Mouse (Mus musculus): ENCODE data around the gene AC140267.1. TPM values are rescaled to one million over a fixed set of nuclear protein-coding genes. Genes with fewer than 3 reads are reported as not detected.

AC140267.1 gene
- polyA plus RNA-seq, 1 experiment = not detected

DNA sequence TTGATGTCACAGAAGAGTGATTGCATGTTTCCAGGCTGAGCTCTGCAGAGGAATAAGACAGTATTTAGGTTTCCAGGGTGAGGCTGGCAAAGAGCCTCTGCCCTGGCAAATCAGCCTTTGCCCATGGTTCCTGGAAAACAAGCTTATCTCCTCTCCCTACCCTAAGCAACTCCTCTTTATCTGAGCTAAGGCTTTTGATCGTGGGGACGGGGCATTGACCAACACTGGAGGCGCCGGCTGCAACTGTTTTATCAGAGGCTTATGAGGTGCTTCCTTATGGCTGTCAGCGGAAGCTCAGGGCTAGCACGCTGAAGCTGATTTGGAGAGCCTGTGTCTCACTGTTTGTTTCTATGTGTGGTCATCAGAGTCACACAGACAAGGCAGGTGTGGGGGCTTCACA is 15.0 kb downstream of the AC140267.1 start:
- TF ChIP-seq CTCF (IDR thresholded peaks at IDR 0.05; ENCODE audit: control insufficient read depth, insufficient read depth, insufficient replicate concordance, low read depth, low read length) = no peak
- TF ChIP-seq POLR2A (IDR thresholded peaks at IDR 0.05; ENCODE audit: control insufficient read depth, low read depth, low read length) = no peak
- no peak overlapping the region for H3K4me3 ChIP-seq (ENCODE audit: control insufficient read depth, low read depth, low read length)
- H3K4me1 ChIP-seq (ENCODE audit: control insufficient read depth, insufficient read depth, low read length) = peaks cover 6% of the 10 kb centered on the region
- H3K27ac ChIP-seq (ENCODE audit: control insufficient read depth, insufficient read depth, low read depth, low read length) = no peak overlapping the region
- H3K27me3 ChIP-seq (ENCODE audit: control insufficient read depth, insufficient read depth, low read length) = no peaks in the 10 kb centered on the region
- H3K36me3 ChIP-seq (ENCODE audit: control insufficient read depth, insufficient read depth, low read length) = peaks cover 7% of the 10 kb centered on the region

DNA sequence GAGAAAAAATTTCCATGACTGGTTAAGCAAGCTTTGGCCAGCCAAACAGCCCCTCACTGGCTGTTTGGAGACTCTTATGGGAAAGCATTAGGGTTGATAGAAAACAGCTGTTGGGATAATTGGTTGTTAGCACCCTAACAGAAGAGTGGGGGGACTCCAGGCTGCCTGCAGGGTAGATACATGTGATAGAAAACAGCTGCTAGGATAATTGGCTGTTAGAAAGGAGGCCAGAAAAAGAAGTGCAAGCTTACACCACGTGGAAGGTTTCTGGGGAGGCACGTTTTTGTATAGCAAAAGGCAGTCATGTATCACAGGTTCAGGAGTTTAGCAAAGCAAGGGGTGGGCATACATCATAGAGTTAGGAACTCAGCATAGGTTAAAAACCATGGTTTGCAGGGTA is 17.9 kb downstream of the AC140267.1 start:
- TF ChIP-seq CTCF (IDR thresholded peaks at IDR 0.05; ENCODE audit: control insufficient read depth, insufficient read depth, insufficient replicate concordance, low read depth, low read length) (no peak), POLR2A (IDR thresholded peaks at IDR 0.05; ENCODE audit: control insufficient read depth, low read depth, low read length) (no peak)
- Histone ChIP-seq H3K4me1 (ENCODE audit: control insufficient read depth, insufficient read depth, low read length) (peaks cover 8% of the 10 kb centered on the region), H3K4me3 (ENCODE audit: control insufficient read depth, low read depth, low read length) (no peak overlapping the region), H3K27ac (ENCODE audit: control insufficient read depth, insufficient read depth, low read depth, low read length) (no peak overlapping the region), H3K36me3 (ENCODE audit: control insufficient read depth, insufficient read depth, low read length) (peaks cover 5% of the 10 kb centered on the region), H3K27me3 (ENCODE audit: control insufficient read depth, insufficient read depth, low read length) (no peaks in the 10 kb centered on the region)

DNA sequence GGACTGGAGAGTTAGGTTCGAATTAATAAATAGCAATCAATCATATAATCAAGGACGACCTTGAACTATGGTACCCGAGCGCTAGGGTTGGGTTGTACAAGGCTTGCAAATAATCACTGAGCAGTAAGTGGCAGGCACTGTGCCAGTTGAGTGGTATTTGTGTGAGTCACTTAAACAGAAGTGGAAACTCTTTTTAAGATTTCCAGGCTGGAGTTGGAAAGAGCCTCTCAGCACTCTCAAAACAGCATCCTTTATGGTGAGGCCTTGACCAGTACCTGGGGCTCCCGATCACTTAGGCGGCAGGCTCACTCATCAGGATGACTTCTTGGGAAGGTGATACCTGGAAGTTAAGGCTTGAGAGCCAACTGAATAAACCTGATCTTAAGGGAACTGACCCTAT is 18.6 kb downstream of the AC140267.1 start:
- Histone ChIP-seq H3K4me1 (ENCODE audit: control insufficient read depth, insufficient read depth, low read length) (peaks cover 8% of the 10 kb centered on the region), H3K27me3 (ENCODE audit: control insufficient read depth, insufficient read depth, low read length) (no peaks in the 10 kb centered on the region), H3K36me3 (ENCODE audit: control insufficient read depth, insufficient read depth, low read length) (peaks cover 5% of the 10 kb centered on the region), H3K27ac (ENCODE audit: control insufficient read depth, insufficient read depth, low read depth, low read length) (peak overlapping the region; percentile 97), H3K4me3 (ENCODE audit: control insufficient read depth, low read depth, low read length) (peak overlapping the region; percentile 87)
- TF ChIP-seq CTCF (IDR thresholded peaks at IDR 0.05; ENCODE audit: control insufficient read depth, insufficient read depth, insufficient replicate concordance, low read depth, low read length) (no peak), POLR2A (IDR thresholded peaks at IDR 0.05; ENCODE audit: control insufficient read depth, low read depth, low read length) (no peak)

DNA sequence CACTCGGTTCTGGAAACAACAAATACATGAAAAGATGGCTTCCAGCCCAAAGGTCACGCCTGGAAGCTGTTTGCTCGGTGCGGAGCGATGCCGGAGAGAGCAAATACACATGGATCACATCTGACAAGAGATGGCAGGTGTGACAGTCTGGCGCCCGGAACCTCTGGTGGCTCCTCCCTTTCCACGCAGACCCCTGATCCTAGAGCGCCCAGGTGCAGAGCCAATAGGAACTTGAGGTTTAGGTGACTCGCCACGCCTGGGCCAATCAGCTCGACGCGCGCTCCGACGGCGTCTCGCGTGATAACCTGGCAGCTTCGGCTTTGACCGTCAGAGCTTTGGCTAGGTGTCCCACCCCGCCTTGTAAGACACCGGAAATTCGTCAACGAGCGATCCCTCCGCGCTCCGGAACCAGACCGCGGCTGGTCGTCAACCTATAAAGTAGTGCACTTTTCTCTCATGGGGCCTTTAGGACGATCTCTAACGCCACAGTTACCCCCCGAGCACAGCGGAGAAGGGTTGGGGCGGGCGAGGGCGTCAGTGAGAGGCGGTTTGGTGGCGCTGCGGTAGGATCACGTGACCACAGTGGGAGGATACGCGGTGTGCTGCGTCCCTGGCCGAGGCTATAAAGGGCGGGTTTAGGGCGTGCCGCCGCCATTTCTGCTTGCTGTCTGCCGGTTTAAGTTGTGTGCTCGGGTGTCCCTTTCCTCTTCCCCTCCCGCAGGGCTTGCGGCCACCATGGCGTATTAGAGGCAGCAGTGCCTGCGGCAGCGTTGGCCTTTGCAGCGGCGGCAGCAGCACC is 19.4 kb downstream of the AC140267.1 start, which contains the start of gene Atf4:
TSS of gene Atf4 (plus strand) at position 338 of the 799 bp plus-strand sequence.
- Histone ChIP-seq H3K36me3 (ENCODE audit: control insufficient read depth, insufficient read depth, low read length) (no peaks in the 10 kb centered on the region; the same call in none of the 2 replicates), H3K27ac (ENCODE audit: control insufficient read depth, insufficient read depth, low read depth, low read length) (peak within 1 kb of the TSS; percentile 97), H3K4me1 (ENCODE audit: control insufficient read depth, insufficient read depth, low read length) (peaks cover 8% of the 10 kb centered on the region), H3K27me3 (ENCODE audit: control insufficient read depth, insufficient read depth, low read length) (no peaks in the 10 kb centered on the region), H3K4me3 (ENCODE audit: control insufficient read depth, low read depth, low read length) (peak within 1 kb of the TSS; percentile 87)
- TF ChIP-seq CTCF (IDR thresholded peaks at IDR 0.05; ENCODE audit: control insufficient read depth, insufficient read depth, insufficient replicate concordance, low read depth, low read length) = no peak
- peak; percentile 100 for TF ChIP-seq POLR2A (IDR thresholded peaks at IDR 0.05; ENCODE audit: control insufficient read depth, low read depth, low read length)

DNA sequence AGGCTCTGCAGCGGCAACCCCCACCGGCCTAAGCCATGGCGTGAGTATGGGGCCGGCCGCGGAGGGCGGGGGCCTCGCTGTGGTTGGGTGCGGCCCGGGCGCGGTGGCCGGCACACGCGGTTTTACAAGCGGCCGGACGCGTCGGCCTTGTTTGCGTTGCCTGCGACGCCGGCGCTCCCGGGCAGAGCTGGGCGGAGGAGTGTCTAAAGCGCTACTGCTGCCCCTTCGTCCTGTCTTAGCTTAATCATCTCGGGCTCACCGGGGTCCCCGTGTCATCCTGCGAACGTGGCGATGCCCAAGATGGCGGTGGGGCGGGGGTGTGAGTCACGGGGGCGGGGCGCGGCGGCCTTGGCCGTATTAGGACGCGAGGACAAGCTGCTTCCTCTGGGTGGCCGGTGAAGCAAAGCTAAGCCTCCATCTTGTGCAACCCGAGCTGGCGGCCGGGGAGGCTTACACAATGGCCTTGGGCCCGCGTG is 20.0 kb downstream of the AC140267.1 start:
- Histone ChIP-seq H3K36me3 (ENCODE audit: control insufficient read depth, insufficient read depth, low read length) (no peaks in the 10 kb centered on the region; the same call in none of the 2 replicates), H3K4me1 (ENCODE audit: control insufficient read depth, insufficient read depth, low read length) (peaks cover 8% of the 10 kb centered on the region), H3K4me3 (ENCODE audit: control insufficient read depth, low read depth, low read length) (peak overlapping the region; percentile 87), H3K27ac (ENCODE audit: control insufficient read depth, insufficient read depth, low read depth, low read length) (peak overlapping the region; percentile 97), H3K27me3 (ENCODE audit: control insufficient read depth, insufficient read depth, low read length) (no peaks in the 10 kb centered on the region)
- TF ChIP-seq CTCF (IDR thresholded peaks at IDR 0.05; ENCODE audit: control insufficient read depth, insufficient read depth, insufficient replicate concordance, low read depth, low read length) (no peak), POLR2A (IDR thresholded peaks at IDR 0.05; ENCODE audit: control insufficient read depth, low read depth, low read length) (no peak)

DNA sequence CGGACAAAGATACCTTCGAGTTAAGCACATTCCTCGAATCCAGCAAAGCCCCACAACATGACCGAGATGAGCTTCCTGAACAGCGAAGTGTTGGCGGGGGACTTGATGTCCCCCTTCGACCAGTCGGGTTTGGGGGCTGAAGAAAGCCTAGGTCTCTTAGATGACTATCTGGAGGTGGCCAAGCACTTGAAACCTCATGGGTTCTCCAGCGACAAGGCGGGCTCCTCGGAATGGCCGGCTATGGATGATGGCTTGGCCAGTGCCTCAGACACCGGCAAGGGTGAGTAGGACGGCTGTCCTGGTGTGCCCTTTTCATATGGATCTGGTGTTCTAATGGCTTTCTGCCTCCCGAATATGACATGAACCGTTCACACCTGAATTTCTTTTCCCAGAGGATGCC is 20.6 kb downstream of the AC140267.1 start:
- Histone ChIP-seq H3K4me3 (ENCODE audit: control insufficient read depth, low read depth, low read length) (peak overlapping the region; percentile 87), H3K4me1 (ENCODE audit: control insufficient read depth, insufficient read depth, low read length) (peaks cover 8% of the 10 kb centered on the region), H3K27me3 (ENCODE audit: control insufficient read depth, insufficient read depth, low read length) (no peaks in the 10 kb centered on the region), H3K36me3 (ENCODE audit: control insufficient read depth, insufficient read depth, low read length) (no peaks in the 10 kb centered on the region; the same call in none of the 2 replicates), H3K27ac (ENCODE audit: control insufficient read depth, insufficient read depth, low read depth, low read length) (peak overlapping the region; percentile 82)
- TF ChIP-seq CTCF (IDR thresholded peaks at IDR 0.05; ENCODE audit: control insufficient read depth, insufficient read depth, insufficient replicate concordance, low read depth, low read length) = no peak
- TF ChIP-seq POLR2A (IDR thresholded peaks at IDR 0.05; ENCODE audit: control insufficient read depth, low read depth, low read length) = no peak

Data from testis, adult 2 months (tissue).